Mouse (Mus musculus) hindbrain, embryonic 10.5 days (tissue): Measurements from ENCODE around the gene Cpsf7. TPM values are rescaled to one million over a fixed set of nuclear protein-coding genes. Genes with fewer than 3 reads are reported as not detected.

Experiments used
- DNase-seq: peaks from one replicate; pipeline ENCODE4 v3.0.0-alpha.2; 2017; ENCODE audit warnings: low spot score
- H3K27ac ChIP-seq: fragments of 300-500 bp; sonication (generic); 2 replicates; pipeline ENCODE4 v1.5.1; 2016; ENCODE audit warnings: mild to moderate bottlenecking, moderate library complexity
- H3K27me3 ChIP-seq: fragments of 300-500 bp; sonication (generic); 2 replicates; pipeline ENCODE4 v1.6.1; 2016; ENCODE audit warnings: mild to moderate bottlenecking; ENCODE audit not compliant: poor library complexity, insufficient read depth, severe bottlenecking
- H3K36me3 ChIP-seq: fragments of 300-500 bp; sonication (generic); 2 replicates; pipeline ENCODE4 v1.6.1; 2016; ENCODE audit warnings: mild to moderate bottlenecking, moderate library complexity
- H3K4me1 ChIP-seq: fragments of 300-500 bp; sonication (generic); replicated peaks from 2 replicates; pipeline ENCODE4 v1.6.1; 2016; ENCODE audit warnings: mild to moderate bottlenecking
- H3K4me3 ChIP-seq: fragments of 300-500 bp; sonication (generic); 2 replicates; pipeline ENCODE4 v1.5.1; 2016; ENCODE audit warnings: mild to moderate bottlenecking, moderate library complexity
- H3K9me3 ChIP-seq: fragments of 300-500 bp; sonication (generic); 2 replicates; pipeline ENCODE4 v1.6.1; 2016; ENCODE audit warnings: mild to moderate bottlenecking, moderate library complexity
- WGBS: fragments of 180-500 bp; shearing (Covaris S2); methylation state at CpG from one replicate; pipeline ENCODE4 v1.1.7; 2016; 5-methylcytosine and 5-hydroxymethylcytosine counted together
- polyA plus RNA-seq: library from polyadenylated mRNA; unstranded; fragments of >200 nt; fragmentation: Nextera tagmentation; extraction: Ambion mirVana; gene quantifications from 2 replicates; pipeline ENCODE4 v1.2.1, GENCODE M21; 2016

The Cpsf7 gene
- polyA plus RNA-seq, 1 experiment from 2014 or later: 65.4 TPM

- 92% methylated on average over 6 of the region's 6 CpGs for WGBS
- Histone ChIP-seq H3K36me3 (peaks cover 57% of the 10 kb centered on the region), H3K9me3 (no peaks in the 10 kb centered on the region), H3K4me1 (peaks cover 10% of the 10 kb centered on the region), H3K27ac (no peak overlapping the region), H3K27me3 (no peaks in the 10 kb centered on the region), H3K4me3 (no peak overlapping the region)
- no peak for DNase-seq
Measured at GRCm38 (mm10) chr19:10591659-10592377, 66.8 kb downstream of the Cpsf7 start.

Other genes with a start within 250 kb of the Cpsf7 start
- 2.1 and 3.4 TPM in 2 replicates for gene Dagla, start 220.4 kb upstream of the Cpsf7 start, polyA plus RNA-seq
- 0.98 and 1.5 TPM in 2 replicates for gene Syt7, start 136.2 kb upstream of the Cpsf7 start, polyA plus RNA-seq
- gene Lrrc10b, start 67.8 kb upstream of the Cpsf7 start, polyA plus RNA-seq: 1.9 and 2.0 TPM in 2 replicates
- gene Ppp1r32, start 42.3 kb upstream of the Cpsf7 start, polyA plus RNA-seq: 0.70 and 2.7 TPM in 2 replicates
- gene Sdhaf2, start 876 bp downstream of the Cpsf7 start, polyA plus RNA-seq: 62.4 and 63.2 TPM in 2 replicates
- gene Tmem216, start 31.0 kb downstream of the Cpsf7 start, polyA plus RNA-seq: 59.1 and 61.8 TPM in 2 replicates
- 14.2 and 17.0 TPM in 2 replicates for gene Cyb561a3, start 51.9 kb downstream of the Cpsf7 start, polyA plus RNA-seq
- gene Tmem138, start 52.1 kb downstream of the Cpsf7 start, polyA plus RNA-seq: 62.4 and 66.3 TPM in 2 replicates
- gene Ddb1, start 80.1 kb downstream of the Cpsf7 start, polyA plus RNA-seq: 461 and 484 TPM in 2 replicates
- 21.6 and 23.3 TPM in 2 replicates for gene Tkfc, start 80.4 kb downstream of the Cpsf7 start, polyA plus RNA-seq
- gene Vwce, start 108.9 kb downstream of the Cpsf7 start, polyA plus RNA-seq: 0.89 and 1.0 TPM in 2 replicates
- not detected in 2 replicates for gene Pga5, start 152.8 kb downstream of the Cpsf7 start, polyA plus RNA-seq
- gene Vps37c, start 163.5 kb downstream of the Cpsf7 start, polyA plus RNA-seq: 36.7 and 40.7 TPM in 2 replicates
- gene Cd5, start 213.7 kb downstream of the Cpsf7 start, polyA plus RNA-seq: 0.14 and 0.18 TPM in 2 replicates